Mouse (Mus musculus): ENCODE results near the gene Gm10715. TPM values are rescaled to one million over a fixed set of nuclear protein-coding genes. Genes with fewer than 3 reads are reported as not detected.
"Not testable (repeated sequence)": the region's sequence is repeated elsewhere in the genome, so short reads cannot be mapped to it uniquely, and the experiment has no call there.

Gm10715 gene
- polyA plus RNA-seq, 1 experiment from 2014 or later: not detected

- H3K27me3 ChIP-seq (ENCODE audit: control insufficient read depth, insufficient read depth, low read length); H3K4me1 ChIP-seq (replicated peaks; ENCODE audit: control insufficient read depth, insufficient read depth, low read length); H3K4me2 ChIP-seq (ENCODE audit: low read depth, low read length, severe bottlenecking); H3K27ac ChIP-seq (ENCODE audit: low read depth, low read length); H3K9ac ChIP-seq (ENCODE audit: low read length); DNase-seq (ENCODE audit: low spot score); H3K36me3 ChIP-seq (ENCODE audit: control insufficient read depth, insufficient read depth, low read length); ATAC-seq (replicated peaks; ENCODE audit: low FRiP score); H3K9me3 ChIP-seq (ENCODE audit: control insufficient read depth, low read length); H3K4me3 ChIP-seq (ENCODE audit: low read depth, low read length): not testable (repeated sequence)
- WGBS: 67% methylated on average over 12 of the region's 16 CpGs
Measured at GRCm38 (mm10) chr9:3029276-3030000, 7.2 kb upstream of the Gm10715 start.

- DNase-seq (ENCODE audit: low spot score) (peak; percentile 77), ATAC-seq (replicated peaks; ENCODE audit: low FRiP score) (0 out of 2 replicates have a peak, but pooled peaks have one; percentile 47)
- not testable (repeated sequence) for H3K4me3 ChIP-seq (ENCODE audit: low read depth, low read length); H3K9me3 ChIP-seq (ENCODE audit: control insufficient read depth, low read length); H3K27me3 ChIP-seq (ENCODE audit: control insufficient read depth, insufficient read depth, low read length); H3K36me3 ChIP-seq (ENCODE audit: control insufficient read depth, insufficient read depth, low read length); H3K4me2 ChIP-seq (ENCODE audit: low read depth, low read length, severe bottlenecking); H3K9ac ChIP-seq (ENCODE audit: low read length); H3K27ac ChIP-seq (ENCODE audit: low read depth, low read length); H3K4me1 ChIP-seq (replicated peaks; ENCODE audit: control insufficient read depth, insufficient read depth, low read length)
- 65% methylated on average over 2 of the region's 10 CpGs for WGBS
Measured at GRCm38 (mm10) chr9:3030677-3031318, 5.9 kb upstream of the Gm10715 start.

GRCm38 (mm10) chr9:3034299-3034698, 2.4 kb upstream of the Gm10715 start, which contains the start of gene Gm17535:
TSS of gene Gm17535 (plus strand) at chr9:3034599.
- ATAC-seq (replicated peaks; ENCODE audit: low FRiP score); H3K4me3 ChIP-seq (ENCODE audit: low read depth, low read length); H3K4me2 ChIP-seq (ENCODE audit: low read depth, low read length, severe bottlenecking); DNase-seq (ENCODE audit: low spot score); H3K9ac ChIP-seq (ENCODE audit: low read length); H3K4me1 ChIP-seq (replicated peaks; ENCODE audit: control insufficient read depth, insufficient read depth, low read length); H3K9me3 ChIP-seq (ENCODE audit: control insufficient read depth, low read length); H3K27me3 ChIP-seq (ENCODE audit: control insufficient read depth, insufficient read depth, low read length); H3K36me3 ChIP-seq (ENCODE audit: control insufficient read depth, insufficient read depth, low read length); H3K27ac ChIP-seq (ENCODE audit: low read depth, low read length): not testable (repeated sequence)
- WGBS: no CpG with 5 or more reads among the region's 8 CpGs

GRCm38 (mm10) chr9:3038161-3038560, 1.5 kb downstream of the Gm10715 start:
- H3K27ac ChIP-seq (ENCODE audit: low read depth, low read length); H3K4me2 ChIP-seq (ENCODE audit: low read depth, low read length, severe bottlenecking); H3K9ac ChIP-seq (ENCODE audit: low read length); H3K4me1 ChIP-seq (replicated peaks; ENCODE audit: control insufficient read depth, insufficient read depth, low read length); H3K27me3 ChIP-seq (ENCODE audit: control insufficient read depth, insufficient read depth, low read length); DNase-seq (ENCODE audit: low spot score); ATAC-seq (replicated peaks; ENCODE audit: low FRiP score); H3K4me3 ChIP-seq (ENCODE audit: low read depth, low read length); H3K9me3 ChIP-seq (ENCODE audit: control insufficient read depth, low read length); H3K36me3 ChIP-seq (ENCODE audit: control insufficient read depth, insufficient read depth, low read length): not testable (repeated sequence)
- WGBS: 59% methylated on average over 4 of the region's 4 CpGs

Small RNAs within 50 kb of the gene (microRNA-seq; reads per million reads assigned to microRNA genes)
- gene Mir101c (ENCODE audit: insufficient number of aligned reads): not detected

Other genes with a start within 250 kb of the Gm10715 start
- not detected in 2 replicates for gene Gm10722, start 36.0 kb upstream of the Gm10715 start, polyA plus RNA-seq (2014; fragmentation: Nextera tagmentation; extraction: Ambion mirVana)
- not detected in 2 replicates for gene Gm11168, start 33.5 kb upstream of the Gm10715 start, polyA plus RNA-seq (2014; fragmentation: Nextera tagmentation; extraction: Ambion mirVana)
- gene Gm10721, start 23.7 kb upstream of the Gm10715 start, polyA plus RNA-seq (2014; fragmentation: Nextera tagmentation; extraction: Ambion mirVana): not detected in 2 replicates
- not detected in 2 replicates for gene Gm10720, start 21.2 kb upstream of the Gm10715 start, polyA plus RNA-seq (2014; fragmentation: Nextera tagmentation; extraction: Ambion mirVana)
- gene Gm10719, start 19.5 kb upstream of the Gm10715 start, polyA plus RNA-seq (2014; fragmentation: Nextera tagmentation; extraction: Ambion mirVana): not detected in 2 replicates
- 0.71 and 0.77 TPM in 2 replicates for gene Gm10718, start 13.3 kb upstream of the Gm10715 start, polyA plus RNA-seq (2014; fragmentation: Nextera tagmentation; extraction: Ambion mirVana)
- gene Gm10717, start 11.5 kb upstream of the Gm10715 start, polyA plus RNA-seq (2014; fragmentation: Nextera tagmentation; extraction: Ambion mirVana): not detected in 2 replicates
- gene Gm17535, start 2.3 kb upstream of the Gm10715 start, polyA plus RNA-seq (2014; fragmentation: Nextera tagmentation; extraction: Ambion mirVana): not detected in 2 replicates

All from forebrain, embryonic 11.5 days (tissue).